Mouse (Mus musculus): ENCODE data around the gene Gm45337. TPM values are rescaled to one million over a fixed set of nuclear protein-coding genes. Genes with fewer than 3 reads are reported as not detected.

The Gm45337 gene
- total and polyA plus RNA-seq, 2 experiments from 2014 or later = not detected

- H3K27me3 ChIP-seq (ENCODE audit: insufficient read depth, low read length) = no peaks in the 10 kb centered on the region
- DNase-seq (ENCODE audit: low spot score) (no peak), ATAC-seq (ENCODE audit: low FRiP score) (no peak)
- TF ChIP-seq CTCF (IDR thresholded peaks at IDR 0.05) = no peak
- H3K4me2 ChIP-seq (ENCODE audit: low read depth, low read length, poor library complexity, severe bottlenecking) = peak overlapping the region; percentile 98
- WGBS = 69% methylated on average over 4 of the region's 4 CpGs
- peaks cover 23% of the 10 kb centered on the region; the same call in 1 of the 2 replicates for H3K4me1 ChIP-seq (ENCODE audit: insufficient read depth, low read length)
- H3K4me3 ChIP-seq (ENCODE audit: low read depth, low read length) = no peak overlapping the region; the same call in 1 of the 2 replicates
- no peak overlapping the region for H3K27ac ChIP-seq (ENCODE audit: low read depth, low read length)
- no peak overlapping the region for H3K9ac ChIP-seq (replicated peaks; ENCODE audit: low read length, poor library complexity, severe bottlenecking)
- H3K36me3 ChIP-seq (ENCODE audit: insufficient read depth, low read length) = no peaks in the 10 kb centered on the region
- H3K9me3 ChIP-seq (ENCODE audit: low read length) = no peaks in the 10 kb centered on the region
These were observed 47.7 kb downstream of the Gm45337 start for GRCm38 (mm10) chr7:142096701-142097100.

DNA sequence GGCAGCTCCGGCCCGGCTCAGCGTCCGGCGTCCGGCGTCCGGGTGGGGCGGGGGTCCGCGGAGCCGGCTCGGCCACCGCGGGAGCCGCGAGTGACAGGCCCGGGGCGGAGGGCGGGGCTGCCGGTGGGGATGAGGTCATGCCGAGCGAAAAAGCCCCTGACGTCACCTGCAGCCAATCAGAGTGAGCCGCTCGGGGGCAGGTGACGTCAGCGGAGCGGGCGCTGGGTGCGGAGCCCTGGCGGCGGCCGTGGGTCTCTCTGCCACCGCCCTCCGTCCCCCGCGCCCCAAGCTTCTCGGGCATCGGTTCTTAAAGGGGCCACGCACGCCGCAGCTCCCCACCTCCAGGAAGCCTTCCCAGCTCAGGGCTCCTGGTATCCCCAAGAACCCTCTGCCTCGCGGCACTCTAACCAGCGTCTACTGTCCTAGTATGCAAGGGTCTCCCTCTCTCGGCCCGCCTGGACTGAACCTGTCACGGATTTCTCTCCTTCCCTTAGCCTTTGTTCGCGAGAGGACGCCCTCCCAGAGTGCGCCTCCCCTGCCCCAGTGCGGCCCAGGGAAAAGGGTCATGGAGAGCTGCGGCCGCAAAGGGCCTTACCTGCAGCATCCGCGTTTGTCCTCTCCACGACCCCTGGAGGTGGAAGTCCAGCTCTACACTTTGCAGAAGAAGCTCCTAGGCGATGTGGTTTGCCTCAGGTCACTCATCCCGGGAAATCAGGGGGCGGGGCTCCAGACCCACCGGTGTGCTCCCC, 49.0 kb downstream of the Gm45337 start, which contains the start of gene Dusp8:
TSS of gene Dusp8 (minus strand) at position 661 of the 749 bp plus-strand sequence.
- no peaks in the 10 kb centered on the region for H3K9me3 ChIP-seq (ENCODE audit: low read length)
- DNase-seq (ENCODE audit: low spot score) = peak; percentile 96
- TF ChIP-seq CTCF (IDR thresholded peaks at IDR 0.05) = peak; percentile 62
- peak within 1 kb of the TSS; percentile 85 for H3K4me3 ChIP-seq (ENCODE audit: low read depth, low read length)
- H3K36me3 ChIP-seq (ENCODE audit: insufficient read depth, low read length) = no peaks in the 10 kb centered on the region
- H3K27me3 ChIP-seq (ENCODE audit: insufficient read depth, low read length) = no peaks in the 10 kb centered on the region
- peaks cover 36% of the 10 kb centered on the region for H3K4me1 ChIP-seq (ENCODE audit: insufficient read depth, low read length)
- H3K4me2 ChIP-seq (ENCODE audit: low read depth, low read length, poor library complexity, severe bottlenecking) = peak within 1 kb of the TSS; percentile 98
- 2% methylated on average over 57 of the region's 63 CpGs for WGBS
- ATAC-seq (ENCODE audit: low FRiP score) = peak; percentile 83
- H3K27ac ChIP-seq (ENCODE audit: low read depth, low read length) = peak within 1 kb of the TSS; percentile 95
- peak within 1 kb of the TSS; percentile 93 for H3K9ac ChIP-seq (replicated peaks; ENCODE audit: low read length, poor library complexity, severe bottlenecking)

DNA sequence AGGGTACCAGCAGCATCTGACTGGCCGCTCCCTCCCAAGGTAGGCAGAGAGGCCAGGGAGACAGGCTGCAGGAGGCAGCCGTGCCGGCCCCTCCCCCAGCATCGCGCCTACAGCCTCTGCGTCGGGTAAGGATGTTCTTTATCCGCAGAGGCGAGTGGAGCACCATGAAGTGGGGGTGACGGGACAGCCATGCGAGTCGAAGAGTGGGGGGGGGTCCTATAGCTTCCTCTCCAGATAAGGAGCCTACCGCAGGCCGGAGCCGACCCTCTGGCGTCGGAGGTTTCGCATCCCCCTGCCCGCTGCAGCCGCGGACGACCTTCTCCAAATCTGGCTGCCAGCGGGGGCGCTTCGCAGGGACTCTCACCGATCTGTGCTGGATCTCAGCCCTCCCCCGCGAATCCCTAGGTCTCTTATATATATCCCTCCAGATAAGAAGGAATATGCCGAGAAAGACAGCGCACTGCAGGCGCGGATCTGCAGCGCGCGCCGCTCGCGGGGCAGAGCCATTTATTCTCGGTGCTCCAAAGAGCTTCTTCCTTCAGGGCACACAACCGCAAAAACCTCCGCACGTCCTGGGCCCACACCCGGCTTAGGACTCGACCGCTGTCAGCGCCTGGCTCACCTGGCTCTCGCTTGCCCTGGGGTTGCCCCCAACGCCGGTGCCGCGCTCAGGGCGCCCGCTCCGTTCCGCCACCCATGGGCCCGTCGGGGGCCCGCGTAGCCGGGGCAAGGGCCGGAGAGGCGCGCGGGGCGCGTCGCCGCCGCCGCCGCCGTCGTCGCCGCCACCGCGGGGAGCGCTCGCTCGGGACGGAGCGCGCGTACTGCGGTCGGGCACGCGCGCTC, 49.9 kb downstream of the Gm45337 start:
- peak overlapping the region; percentile 85 for H3K4me3 ChIP-seq (ENCODE audit: low read depth, low read length)
- DNase-seq (ENCODE audit: low spot score) (no peak), ATAC-seq (ENCODE audit: low FRiP score) (peak; percentile 29; the same call in 1 of the 2 replicates)
- no peaks in the 10 kb centered on the region for H3K9me3 ChIP-seq (ENCODE audit: low read length)
- H3K27ac ChIP-seq (ENCODE audit: low read depth, low read length) = peak overlapping the region; percentile 95
- WGBS = under 1% methylated on average over 61 of the region's 89 CpGs
- H3K36me3 ChIP-seq (ENCODE audit: insufficient read depth, low read length) = peaks cover 3% of the 10 kb centered on the region; the same call in 1 of the 2 replicates
- H3K4me2 ChIP-seq (ENCODE audit: low read depth, low read length, poor library complexity, severe bottlenecking) = peak overlapping the region; percentile 98
- peak; percentile 20 for TF ChIP-seq CTCF (IDR thresholded peaks at IDR 0.05)
- H3K27me3 ChIP-seq (ENCODE audit: insufficient read depth, low read length) = no peaks in the 10 kb centered on the region
- peaks cover 44% of the 10 kb centered on the region for H3K4me1 ChIP-seq (ENCODE audit: insufficient read depth, low read length)
- peak overlapping the region; percentile 93 for H3K9ac ChIP-seq (replicated peaks; ENCODE audit: low read length, poor library complexity, severe bottlenecking)

DNA sequence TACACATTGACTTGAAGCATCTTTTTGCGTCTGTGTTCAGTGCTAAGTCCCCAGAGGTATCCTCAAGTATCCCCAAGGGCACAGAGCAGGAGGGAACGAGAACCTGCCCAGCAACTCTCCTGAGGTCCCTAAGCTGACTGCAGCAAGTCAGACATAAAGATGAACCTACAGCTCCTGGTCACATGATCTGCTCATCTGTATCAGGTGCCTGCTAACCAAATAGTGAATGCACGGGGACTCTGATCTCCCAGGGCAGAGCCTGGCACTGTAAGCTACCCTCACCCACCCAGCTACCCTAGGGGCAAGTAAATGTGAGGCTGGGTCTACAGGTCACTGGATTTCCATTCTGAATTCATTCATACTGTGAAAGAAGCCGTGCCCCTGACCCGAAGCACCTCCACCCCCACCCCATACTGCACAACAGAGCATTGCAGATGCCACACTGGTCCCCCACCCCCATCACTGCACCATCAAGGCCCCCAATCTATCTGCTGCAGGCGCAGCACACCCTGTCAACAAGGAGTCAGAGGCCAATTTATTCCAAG, 50.6 kb downstream of the Gm45337 start:
- TF ChIP-seq CTCF (IDR thresholded peaks at IDR 0.05) = no peak
- Histone ChIP-seq H3K27ac (ENCODE audit: low read depth, low read length) (peak overlapping the region; percentile 95), H3K4me2 (ENCODE audit: low read depth, low read length, poor library complexity, severe bottlenecking) (peak overlapping the region; percentile 98)

More for the DNA sequence above, 50.6 kb downstream of the Gm45337 start:
- ATAC-seq (ENCODE audit: low FRiP score) = no peak
- Histone ChIP-seq H3K36me3 (ENCODE audit: insufficient read depth, low read length) (peaks cover 6% of the 10 kb centered on the region; the same call in 1 of the 2 replicates), H3K9ac (replicated peaks; ENCODE audit: low read length, poor library complexity, severe bottlenecking) (peak overlapping the region; percentile 93), H3K9me3 (ENCODE audit: low read length) (no peaks in the 10 kb centered on the region), H3K4me3 (ENCODE audit: low read depth, low read length) (peak overlapping the region; percentile 85), H3K27me3 (ENCODE audit: insufficient read depth, low read length) (no peaks in the 10 kb centered on the region), H3K4me1 (ENCODE audit: insufficient read depth, low read length) (peaks cover 48% of the 10 kb centered on the region)
- no peak for DNase-seq (ENCODE audit: low spot score)
- 12% methylated on average over 6 of the region's 6 CpGs for WGBS

Other genes starting within 250 kb of the Gm45337 start
- 99.4 and 110 TPM in 2 replicates for gene Tollip, start 226.1 kb downstream of the Gm45337 start, total RNA-seq (2014; rRNA removed)
- gene Tollip, start 226.1 kb downstream of the Gm45337 start, polyA plus RNA-seq (2015; fragmentation: Nextera tagmentation; extraction: Ambion mirVana) = 78.0 and 81.3 TPM in 2 replicates
- gene Brsk2, start 194.9 kb downstream of the Gm45337 start, total RNA-seq (2014; rRNA removed) = 137 and 159 TPM in 2 replicates
- 18.9 and 20.1 TPM in 2 replicates for gene Brsk2, start 194.9 kb downstream of the Gm45337 start, polyA plus RNA-seq (2015; fragmentation: Nextera tagmentation; extraction: Ambion mirVana)
- gene Mob2, start 83.5 kb downstream of the Gm45337 start, total RNA-seq (2014; rRNA removed) = 27.4 and 31.6 TPM in 2 replicates
- 38.0 and 41.3 TPM in 2 replicates for gene Mob2, start 83.5 kb downstream of the Gm45337 start, polyA plus RNA-seq (2015; fragmentation: Nextera tagmentation; extraction: Ambion mirVana)
- 144 and 175 TPM in 2 replicates for gene Dusp8, start 48.8 kb downstream of the Gm45337 start, total RNA-seq (2014; rRNA removed)
- gene Dusp8, start 48.8 kb downstream of the Gm45337 start, polyA plus RNA-seq (2015; fragmentation: Nextera tagmentation; extraction: Ambion mirVana) = 94.2 and 99.9 TPM in 2 replicates
- not detected in 2 replicates for gene Gm45618, start 23.9 kb downstream of the Gm45337 start, total RNA-seq (2014; rRNA removed)
- not detected in 2 replicates for gene Gm45618, start 23.9 kb downstream of the Gm45337 start, polyA plus RNA-seq (2015; fragmentation: Nextera tagmentation; extraction: Ambion mirVana)
- not detected in 2 replicates for gene Gm39115, start 8.6 kb downstream of the Gm45337 start, total RNA-seq (2014; rRNA removed)
- gene Gm39115, start 8.6 kb downstream of the Gm45337 start, polyA plus RNA-seq (2015; fragmentation: Nextera tagmentation; extraction: Ambion mirVana) = not detected in 2 replicates
- gene Gm29735, start 12.5 kb upstream of the Gm45337 start, total RNA-seq (2014; rRNA removed) = not detected in 2 replicates
- not detected in 2 replicates for gene Gm29735, start 12.5 kb upstream of the Gm45337 start, polyA plus RNA-seq (2015; fragmentation: Nextera tagmentation; extraction: Ambion mirVana)
- gene Gm4553, start 21.1 kb upstream of the Gm45337 start, total RNA-seq (2014; rRNA removed) = not detected in 2 replicates
- gene Gm4553, start 21.1 kb upstream of the Gm45337 start, polyA plus RNA-seq (2015; fragmentation: Nextera tagmentation; extraction: Ambion mirVana) = not detected in 2 replicates
- gene Krtap5-2, start 31.4 kb upstream of the Gm45337 start, total RNA-seq (2014; rRNA removed) = not detected in 2 replicates
- not detected in 2 replicates for gene Krtap5-2, start 31.4 kb upstream of the Gm45337 start, polyA plus RNA-seq (2015; fragmentation: Nextera tagmentation; extraction: Ambion mirVana)
- not detected in 2 replicates for gene Gm10153, start 45.8 kb upstream of the Gm45337 start, total RNA-seq (2014; rRNA removed)
- not detected in 2 replicates for gene Gm10153, start 45.8 kb upstream of the Gm45337 start, polyA plus RNA-seq (2015; fragmentation: Nextera tagmentation; extraction: Ambion mirVana)
- gene Krtap5-3, start 56.8 kb upstream of the Gm45337 start, total RNA-seq (2014; rRNA removed) = not detected in 2 replicates
- gene Krtap5-3, start 56.8 kb upstream of the Gm45337 start, polyA plus RNA-seq (2015; fragmentation: Nextera tagmentation; extraction: Ambion mirVana) = not detected in 2 replicates
- gene Gm7579, start 67.3 kb upstream of the Gm45337 start, total RNA-seq (2014; rRNA removed) = not detected in 2 replicates
- gene Gm7579, start 67.3 kb upstream of the Gm45337 start, polyA plus RNA-seq (2015; fragmentation: Nextera tagmentation; extraction: Ambion mirVana) = not detected in 2 replicates
- gene Krtap5-5, start 85.4 kb upstream of the Gm45337 start, total RNA-seq (2014; rRNA removed) = not detected in 2 replicates
- gene Krtap5-5, start 85.4 kb upstream of the Gm45337 start, polyA plus RNA-seq (2015; fragmentation: Nextera tagmentation; extraction: Ambion mirVana) = not detected in 2 replicates
- gene Gm40460, start 96.5 kb upstream of the Gm45337 start, total RNA-seq (2014; rRNA removed) = not detected in 2 replicates
- not detected in 2 replicates for gene Gm40460, start 96.5 kb upstream of the Gm45337 start, polyA plus RNA-seq (2015; fragmentation: Nextera tagmentation; extraction: Ambion mirVana)
- not detected in 2 replicates for gene Gm2431, start 113.7 kb upstream of the Gm45337 start, total RNA-seq (2014; rRNA removed)
- gene Gm2431, start 113.7 kb upstream of the Gm45337 start, polyA plus RNA-seq (2015; fragmentation: Nextera tagmentation; extraction: Ambion mirVana) = not detected in 2 replicates
- not detected in 2 replicates for gene Gm4559, start 129.8 kb upstream of the Gm45337 start, total RNA-seq (2014; rRNA removed)
- gene Gm4559, start 129.8 kb upstream of the Gm45337 start, polyA plus RNA-seq (2015; fragmentation: Nextera tagmentation; extraction: Ambion mirVana) = not detected in 2 replicates
- not detected in 2 replicates for gene Krtap5-1, start 152.5 kb upstream of the Gm45337 start, total RNA-seq (2014; rRNA removed)
- gene Krtap5-1, start 152.5 kb upstream of the Gm45337 start, polyA plus RNA-seq (2015; fragmentation: Nextera tagmentation; extraction: Ambion mirVana) = not detected in 2 replicates
- gene Krtap5-4, start 158.9 kb upstream of the Gm45337 start, total RNA-seq (2014; rRNA removed) = not detected in 2 replicates
- gene Krtap5-4, start 158.9 kb upstream of the Gm45337 start, polyA plus RNA-seq (2015; fragmentation: Nextera tagmentation; extraction: Ambion mirVana) = not detected in 2 replicates
- 16.4 and 21.8 TPM in 2 replicates for gene Ifitm10, start 229.1 kb upstream of the Gm45337 start, total RNA-seq (2014; rRNA removed)
- 20.8 and 23.5 TPM in 2 replicates for gene Ifitm10, start 229.1 kb upstream of the Gm45337 start, polyA plus RNA-seq (2015; fragmentation: Nextera tagmentation; extraction: Ambion mirVana)
- gene Gm49369, start 238.1 kb upstream of the Gm45337 start, total RNA-seq (2014; rRNA removed) = 3.3 TPM in 1 of 2 replicates, not detected in the other
- gene Gm49369, start 238.1 kb upstream of the Gm45337 start, polyA plus RNA-seq (2015; fragmentation: Nextera tagmentation; extraction: Ambion mirVana) = not detected in 2 replicates
- gene Ctsd, start 243.4 kb upstream of the Gm45337 start, total RNA-seq (2014; rRNA removed) = 520 and 652 TPM in 2 replicates
- gene Ctsd, start 243.4 kb upstream of the Gm45337 start, polyA plus RNA-seq (2015; fragmentation: Nextera tagmentation; extraction: Ambion mirVana) = 320 and 345 TPM in 2 replicates

Data from midbrain, postnatal 0 days (tissue).